Mouse (Mus musculus): Measurements from ENCODE around the gene Fbxl17.
A peak's percentile ranks its signal among the peaks of the same experiment; 100 is the strongest.

The Fbxl17 gene

DNA sequence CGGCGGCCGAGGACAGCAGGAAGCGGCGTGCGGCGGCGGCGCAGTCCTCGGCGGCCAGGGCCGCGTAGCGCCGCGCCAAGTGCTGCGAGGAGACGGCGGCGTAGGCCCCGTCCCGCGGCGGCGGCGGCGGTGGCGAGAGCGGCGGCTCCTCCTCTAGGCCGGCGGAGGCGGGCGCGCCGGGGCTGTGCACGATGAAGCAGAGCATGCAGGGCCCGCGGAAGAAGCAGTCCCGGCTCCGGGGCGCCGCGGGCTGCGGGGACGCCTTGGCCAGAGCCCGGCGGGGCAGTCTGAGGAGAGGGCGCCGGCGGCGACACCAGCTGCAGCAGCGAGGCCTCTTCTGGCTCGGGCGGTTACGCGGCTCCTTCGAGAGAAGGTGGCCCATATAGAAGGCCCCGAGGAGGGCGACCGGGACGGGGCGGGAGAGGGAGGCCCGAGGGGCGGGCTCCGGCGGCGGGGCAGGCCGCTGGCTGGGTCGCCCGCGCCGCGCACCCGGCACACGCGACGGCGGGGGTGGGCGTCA, at the start of gene Fbxl17:
Fbxl17 (minus strand) TSS at position 382 of the 520 bp plus-strand sequence.
- DNase-seq (ENCODE audit: low spot score in 2 of 2): peak; percentile 68 to 88

DNA sequence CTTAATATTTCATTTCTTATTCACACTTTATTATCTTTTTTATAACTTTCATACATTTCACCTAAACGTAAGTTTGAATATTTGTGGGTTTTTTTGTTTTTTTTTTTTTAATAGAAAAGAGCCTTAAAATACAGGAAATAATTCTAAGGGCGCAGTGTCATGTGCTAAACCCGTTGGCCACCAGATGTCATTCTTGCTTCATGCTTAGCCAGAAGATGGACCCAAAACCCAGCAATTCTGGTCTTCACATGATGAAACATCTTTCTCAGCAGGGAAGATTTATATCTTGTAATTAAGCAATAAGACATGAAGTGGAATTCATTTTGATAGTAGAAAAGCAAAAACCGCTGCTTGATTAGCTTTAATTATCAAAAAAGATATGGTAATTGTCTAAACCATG, 47.6 kb upstream of the Fbxl17 start:
- DNase-seq (ENCODE audit: low spot score in 2 of 2): no peak

DNA sequence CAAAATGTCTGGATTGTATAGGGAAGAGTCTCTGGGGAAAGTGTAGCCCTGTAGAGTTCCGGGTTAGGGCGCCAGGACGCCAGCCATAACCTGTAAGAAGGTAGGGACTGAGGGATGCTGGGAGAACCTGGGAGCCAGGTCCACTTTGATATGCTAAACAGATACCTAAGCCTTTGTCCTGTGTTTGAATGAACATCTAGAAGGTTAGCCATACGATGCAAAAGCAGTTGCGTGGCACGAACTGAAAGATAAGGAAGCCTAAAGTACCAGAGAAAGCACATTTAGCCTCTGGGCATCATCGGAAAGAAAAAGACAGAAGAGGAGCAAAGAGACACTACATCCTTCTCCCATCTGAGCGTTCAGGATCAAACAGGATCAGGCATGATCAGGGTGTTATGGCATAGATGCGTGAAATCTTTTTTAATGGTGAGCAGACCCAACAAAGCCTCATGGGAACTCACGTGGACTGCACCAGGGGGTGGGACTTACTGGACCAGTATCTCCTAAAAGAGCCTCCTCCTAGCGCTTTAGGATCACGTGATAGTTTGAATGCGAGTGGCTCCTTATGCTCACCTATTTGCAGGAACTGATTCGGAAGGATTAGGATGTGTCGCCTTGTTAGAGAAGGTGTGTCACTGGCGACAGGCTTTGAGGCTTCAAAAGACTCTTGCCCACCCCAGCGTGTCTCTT, 34.9 kb upstream of the Fbxl17 start:
- no peak for DNase-seq (ENCODE audit: low spot score in 2 of 2)

DNA sequence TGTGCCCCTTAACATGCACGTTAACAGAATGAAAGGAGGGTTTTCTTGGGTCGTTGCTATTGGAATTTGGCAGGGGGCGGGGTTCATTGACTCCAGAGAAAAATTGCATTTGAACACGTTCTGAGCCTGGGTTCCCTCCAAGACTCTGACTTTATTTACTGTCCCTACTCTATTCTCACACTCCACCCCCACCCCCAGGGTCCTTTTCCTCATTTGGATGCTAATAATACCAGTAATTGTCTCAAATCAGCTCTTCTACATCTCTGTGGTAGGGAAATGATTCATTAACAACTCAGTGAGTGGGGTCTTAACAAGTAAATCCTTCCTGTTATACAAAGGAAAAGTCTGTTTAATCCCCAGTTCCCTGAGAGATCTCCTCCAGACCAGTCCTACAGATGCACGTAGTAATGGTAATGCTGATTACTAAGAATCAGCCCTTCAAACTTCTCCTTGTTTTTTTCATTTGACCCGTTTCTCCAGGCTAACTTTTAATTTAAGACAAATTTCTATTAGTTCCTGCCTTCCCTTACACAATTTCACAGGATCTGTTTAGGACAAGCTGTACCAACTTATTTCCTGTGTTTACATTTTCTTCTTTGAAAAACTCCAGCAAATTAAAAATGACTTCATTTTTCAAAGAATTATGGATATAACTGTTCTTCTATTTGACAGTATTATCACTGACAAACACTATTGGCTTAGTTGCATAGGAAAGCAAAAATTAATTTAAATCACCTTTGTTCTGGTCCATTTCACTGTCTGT, 33.4 kb upstream of the Fbxl17 start:
- no peak for DNase-seq (ENCODE audit: low spot score in 2 of 2)

DNA sequence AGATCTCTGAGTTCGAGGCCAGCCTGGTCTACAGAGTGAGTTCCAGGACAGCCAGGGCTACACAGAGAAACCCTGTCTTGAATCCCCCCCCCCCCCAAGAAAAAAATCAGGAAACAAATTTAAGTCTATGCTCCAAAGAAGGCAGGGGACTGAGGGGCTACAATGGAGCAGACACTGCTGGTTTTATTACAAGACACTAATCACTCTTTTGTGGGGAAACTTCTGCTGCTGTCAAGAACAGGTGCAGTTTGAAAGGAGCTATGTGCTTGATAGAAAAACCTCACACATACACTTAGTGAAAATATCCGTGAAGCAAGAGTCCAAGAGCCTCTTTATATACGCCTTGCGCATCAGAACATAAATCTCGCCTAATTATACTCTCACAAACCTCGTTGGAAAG, 29.7 kb upstream of the Fbxl17 start:
- no peak for DNase-seq (ENCODE audit: low spot score in 2 of 2)

DNA sequence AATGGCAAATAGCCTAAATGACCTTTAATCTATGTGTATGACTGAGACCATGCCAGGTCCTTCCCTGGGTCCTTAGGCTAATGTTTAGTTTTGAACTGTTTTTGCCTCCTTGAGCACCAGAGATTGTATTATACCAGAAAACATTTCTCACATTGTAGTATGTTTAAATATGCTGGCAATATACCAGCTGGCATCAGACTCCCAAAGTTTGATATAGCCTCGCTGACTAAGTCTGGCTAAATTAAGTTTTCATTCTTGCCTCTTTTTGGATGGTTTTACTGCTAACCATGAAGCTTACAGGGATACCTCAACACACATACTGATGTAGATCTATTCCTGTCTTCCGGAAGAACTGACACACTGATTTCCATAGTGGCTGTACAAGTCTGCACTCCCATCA, 20.9 kb upstream of the Fbxl17 start:
- DNase-seq (ENCODE audit: low spot score in 2 of 2): no peak

DNA sequence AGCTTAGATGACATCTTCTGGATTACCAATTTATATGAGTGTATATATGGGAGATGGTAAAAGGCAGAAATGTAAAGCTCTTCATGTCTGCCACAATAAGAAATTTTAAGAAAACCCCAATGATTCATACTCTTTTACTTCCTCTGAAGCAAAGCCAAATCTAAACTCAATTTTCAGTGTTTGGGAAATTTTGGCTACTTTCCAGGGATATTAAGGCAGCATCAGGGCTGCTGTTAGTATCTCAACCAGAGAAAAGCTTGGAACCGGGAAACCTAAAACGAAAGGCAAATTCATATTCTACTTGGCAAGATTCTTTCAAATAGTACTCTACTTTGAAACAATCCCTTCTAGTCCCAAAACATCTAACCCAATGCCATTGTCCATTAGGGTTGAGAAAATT, 10.6 kb upstream of the Fbxl17 start:
- DNase-seq (ENCODE audit: low spot score in 2 of 2): no peak

DNA sequence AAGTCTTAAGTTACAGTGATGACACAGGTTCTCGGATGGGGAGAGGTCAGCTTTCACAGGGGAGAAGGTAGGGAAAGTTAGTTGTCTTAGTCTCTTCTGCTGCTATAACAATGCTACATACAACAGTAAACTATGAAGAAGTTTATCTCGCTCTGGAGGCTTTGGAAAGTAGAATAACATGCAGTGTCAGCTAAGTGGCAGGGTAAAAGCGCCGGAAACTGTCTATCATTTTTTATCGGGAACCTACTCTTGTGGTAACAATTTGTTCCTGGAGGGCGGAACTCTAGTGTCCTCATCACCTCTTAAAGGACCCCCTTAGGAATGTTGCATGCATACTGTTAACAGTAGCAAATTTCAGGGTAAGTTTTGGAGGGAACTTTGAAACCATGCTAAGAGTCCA, 1.3 kb upstream of the Fbxl17 start:
- DNase-seq (ENCODE audit: low spot score in 2 of 2): no peak

DNA sequence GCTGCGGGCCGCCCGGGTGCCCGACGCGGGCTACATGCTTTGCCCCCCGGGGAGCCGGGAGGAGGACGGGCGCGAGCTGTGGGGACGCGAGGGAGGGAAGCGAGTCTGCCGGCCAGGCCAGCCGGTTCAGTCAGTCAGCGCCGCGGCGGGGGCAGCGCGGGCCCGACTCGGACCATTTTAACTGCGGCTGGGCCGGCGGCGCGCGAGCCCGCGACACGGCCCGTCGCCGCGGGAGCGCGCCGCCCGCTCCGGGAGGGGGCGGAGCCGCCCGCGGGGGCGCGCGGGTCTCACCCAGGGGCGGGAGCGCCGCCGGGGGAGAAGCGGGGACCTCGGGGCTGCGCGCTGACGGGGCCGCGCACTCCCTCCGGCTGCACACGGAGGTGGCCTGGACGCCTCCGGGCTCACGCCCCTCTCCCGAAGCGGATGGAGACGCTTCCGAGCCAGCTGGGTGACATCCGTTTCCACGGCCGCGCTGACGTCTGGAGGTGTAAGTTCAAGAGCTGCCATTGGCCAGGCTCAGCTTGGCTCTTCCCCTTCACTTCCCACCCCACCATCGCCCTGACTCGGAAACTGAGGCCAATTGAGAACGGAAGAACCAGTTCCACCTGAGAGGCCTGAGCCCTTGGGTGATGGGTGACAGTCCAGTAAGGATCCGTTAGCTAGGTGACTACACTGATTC, 478 bp upstream of the Fbxl17 start:
- DNase-seq (ENCODE audit: low spot score in 2 of 2): peak; percentile 75 to 88

DNA sequence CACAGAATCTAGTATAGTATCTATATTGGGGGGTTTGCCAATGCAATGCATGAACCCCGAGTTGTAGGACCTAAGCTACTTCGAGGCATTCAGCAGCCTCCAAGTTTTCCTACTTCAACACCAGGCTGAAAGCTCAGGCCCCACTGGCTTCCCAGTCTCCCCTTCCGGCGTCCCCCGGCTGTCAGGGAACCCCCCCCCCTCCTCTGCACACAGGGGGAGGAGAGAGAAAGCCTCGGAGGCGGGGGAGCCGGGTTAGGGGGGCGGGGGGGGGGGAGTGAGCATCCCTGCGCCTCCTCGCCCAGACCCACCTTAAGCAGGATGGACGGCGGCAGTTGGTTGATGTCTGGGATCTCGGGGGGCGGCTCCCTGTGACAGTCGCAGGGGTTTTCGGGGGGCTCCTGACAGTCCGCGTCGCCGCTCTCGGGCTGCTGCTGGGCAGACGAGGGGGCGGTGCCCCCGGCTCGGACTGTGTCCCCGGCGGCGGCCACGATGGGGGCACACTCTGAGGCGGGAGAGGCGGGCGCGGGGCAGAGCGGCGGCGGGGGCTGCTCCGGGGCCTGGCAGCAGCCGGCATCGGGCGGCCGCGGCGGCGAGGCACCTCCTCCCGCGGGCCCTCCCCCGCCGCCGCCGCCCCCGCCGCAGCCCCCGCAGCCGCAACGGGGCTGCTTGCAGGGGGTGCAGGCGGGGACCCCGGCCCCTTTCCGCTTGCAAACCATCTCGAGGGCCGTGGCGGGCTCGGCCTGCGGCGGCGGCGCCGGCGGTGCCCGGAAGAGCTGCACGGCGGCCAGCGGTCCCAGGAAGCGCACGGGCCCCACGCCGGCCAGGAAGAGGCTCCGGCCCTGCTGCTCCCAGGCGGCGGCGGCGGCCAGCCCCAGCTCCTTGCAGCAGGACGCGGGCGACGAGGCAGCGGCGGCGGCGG, 841 bp downstream of the Fbxl17 start:
- peak; percentile 39 to 78 for DNase-seq (ENCODE audit: low spot score in 2 of 2)

DNA sequence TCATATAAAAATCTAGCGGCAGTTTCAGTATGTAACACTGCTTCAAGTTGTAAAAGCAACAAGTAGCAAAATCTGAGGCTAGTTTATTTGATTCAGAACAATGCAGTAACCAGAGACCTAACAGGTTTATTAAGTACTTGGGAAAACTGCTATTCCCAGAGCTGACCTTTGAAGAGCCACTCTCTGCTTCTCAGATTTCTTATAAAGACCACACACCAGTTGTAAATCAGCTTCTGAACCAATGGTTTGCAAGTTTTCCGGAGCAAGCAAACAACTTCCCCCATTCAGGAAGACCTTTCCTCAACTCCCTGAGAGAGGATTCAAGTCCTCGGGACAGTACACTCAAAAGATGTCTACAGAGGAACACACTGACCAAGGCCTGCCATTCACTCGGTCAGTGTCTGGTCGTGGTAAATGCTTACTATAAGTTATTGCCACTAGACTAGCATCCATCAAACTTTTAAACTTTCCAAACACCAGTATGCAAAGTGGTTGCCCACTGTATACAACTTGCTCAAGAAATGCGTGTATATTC, 1.6 kb downstream of the Fbxl17 start:
- peak in 1 of 2 experiments; percentile 55 for DNase-seq (ENCODE audit: low spot score in 2 of 2)

DNA sequence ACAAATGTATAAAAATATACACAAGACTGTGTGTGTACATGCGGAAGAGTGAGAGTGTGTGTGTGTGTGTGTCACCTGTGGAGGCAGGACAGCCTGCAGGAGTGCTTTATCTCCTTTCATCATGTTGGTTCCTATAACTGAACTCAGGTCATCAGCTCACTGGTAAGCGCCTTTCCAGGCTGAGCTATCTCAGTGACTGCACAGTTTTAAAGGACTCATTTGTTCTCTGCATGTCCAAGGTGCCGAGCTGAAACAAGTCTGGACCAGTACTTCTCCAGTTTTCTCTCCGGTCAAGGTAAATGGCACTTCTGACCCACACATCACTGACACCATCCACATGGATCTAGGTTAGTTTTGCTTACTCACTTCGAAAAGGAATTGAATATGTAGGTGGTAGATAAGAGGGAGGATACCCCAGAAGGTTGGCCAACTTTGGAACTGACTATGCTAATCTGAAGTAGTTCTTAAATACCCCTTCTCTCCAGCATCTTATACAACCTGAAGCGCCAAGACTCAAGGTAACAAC, 2.5 kb downstream of the Fbxl17 start:
- peak in 1 of 2 experiments; percentile 53 for DNase-seq (ENCODE audit: low spot score in 2 of 2)

DNA sequence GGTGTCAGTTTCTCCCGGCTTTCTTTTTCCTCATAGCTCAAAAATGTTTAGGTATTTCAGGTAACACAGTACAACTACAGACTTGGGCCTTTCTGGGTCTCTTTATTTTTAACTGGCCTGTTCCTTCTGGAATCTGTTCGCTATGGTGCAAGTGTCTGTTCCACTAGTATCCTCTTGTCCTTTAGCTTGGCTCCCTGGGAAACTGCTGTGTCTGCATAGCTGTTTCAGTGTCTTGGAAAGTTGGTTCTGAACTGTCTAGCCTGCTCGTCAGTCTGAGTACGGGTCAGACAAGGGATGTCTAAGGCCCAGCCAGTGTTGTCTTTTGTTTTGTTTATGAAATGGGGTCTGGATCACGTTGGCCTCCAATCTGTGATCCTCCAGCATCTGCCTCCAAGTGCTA, 3.7 kb downstream of the Fbxl17 start:
- peak in 1 of 2 experiments; percentile 31 for DNase-seq (ENCODE audit: low spot score in 2 of 2)

DNA sequence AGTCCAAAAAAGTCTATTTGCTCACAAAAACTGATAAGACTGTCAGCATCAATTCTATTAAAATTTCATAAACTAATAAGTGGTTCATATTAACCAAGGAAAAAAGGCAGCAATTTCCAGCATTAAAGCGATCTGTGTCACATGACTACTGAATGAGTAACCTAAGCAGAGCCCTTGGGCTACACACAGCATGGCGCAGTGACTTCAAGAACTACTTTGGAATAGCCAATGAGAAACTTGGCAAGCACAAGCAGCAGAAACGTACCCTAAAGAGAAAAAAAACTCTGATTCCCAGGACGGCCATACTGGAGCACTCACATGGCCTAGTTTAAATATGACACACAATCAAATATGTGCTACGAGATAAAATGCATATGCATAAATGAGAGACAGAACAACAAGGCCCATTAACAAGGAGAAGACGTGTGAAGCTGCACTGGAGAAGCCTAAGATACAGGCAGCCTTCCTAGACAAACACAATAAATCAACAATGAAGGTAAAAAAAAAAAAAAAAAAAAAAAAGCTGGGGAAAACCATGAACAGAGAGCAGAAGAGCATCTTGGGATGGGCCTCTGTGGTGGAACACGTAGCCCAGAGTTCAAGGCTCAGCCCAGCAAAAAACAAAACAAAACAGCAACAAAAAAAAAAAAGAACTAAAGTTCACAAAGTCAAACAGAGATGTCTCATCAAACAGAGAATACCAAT, 5.8 kb downstream of the Fbxl17 start:
- DNase-seq (ENCODE audit: low spot score in 2 of 2): no peak

DNA sequence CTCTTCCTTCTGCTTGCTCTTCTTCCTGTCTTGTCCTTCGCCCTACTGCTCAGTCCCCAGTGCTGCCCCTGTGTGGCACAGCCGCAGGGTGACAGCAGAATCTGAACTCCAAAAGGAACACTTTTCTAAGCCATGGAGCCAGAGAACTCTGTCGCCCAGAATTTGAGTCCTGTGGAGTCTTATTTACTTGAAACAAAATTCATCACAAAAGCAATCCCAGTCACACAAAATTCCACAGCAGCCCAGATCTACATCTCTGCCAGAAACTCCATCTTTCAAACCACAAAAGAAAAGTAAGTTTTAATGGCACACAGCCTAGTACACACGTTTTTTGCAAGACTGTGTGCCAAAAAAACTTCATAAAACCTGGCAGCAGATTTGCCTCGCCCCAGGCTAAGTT, 6.5 kb downstream of the Fbxl17 start:
- DNase-seq (ENCODE audit: low spot score in 2 of 2): peak in 1 of 2 experiments; percentile 15

DNA sequence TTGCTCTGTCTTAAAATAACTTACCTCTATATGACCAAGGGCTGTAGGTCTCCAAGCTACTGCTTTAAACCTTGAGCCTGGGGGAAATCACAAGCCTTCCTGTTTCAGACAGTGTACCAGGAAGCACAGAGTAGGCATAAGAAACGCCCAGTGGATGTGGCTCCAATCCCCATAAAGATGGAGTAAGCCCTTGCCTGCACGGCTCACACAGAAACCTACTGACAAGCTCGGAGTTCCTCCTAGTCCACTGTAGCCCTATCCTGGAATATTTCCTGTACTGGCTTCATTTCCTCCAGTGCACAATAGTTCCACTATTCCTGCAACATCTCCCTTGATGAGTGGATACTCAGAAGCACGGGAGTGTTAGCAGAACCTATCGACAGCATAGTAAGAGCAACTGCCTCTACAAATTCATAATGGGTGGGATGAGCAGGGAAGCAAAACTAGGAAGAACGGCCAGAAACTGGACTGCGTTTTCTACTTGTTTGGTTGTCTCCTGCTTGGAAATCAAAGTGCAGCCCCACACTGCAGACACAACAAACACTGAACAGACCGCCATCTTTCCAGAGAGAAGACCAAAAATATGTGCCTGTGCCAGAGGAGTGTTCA, 7.0 kb downstream of the Fbxl17 start:
- no peak for DNase-seq (ENCODE audit: low spot score in 2 of 2)

DNA sequence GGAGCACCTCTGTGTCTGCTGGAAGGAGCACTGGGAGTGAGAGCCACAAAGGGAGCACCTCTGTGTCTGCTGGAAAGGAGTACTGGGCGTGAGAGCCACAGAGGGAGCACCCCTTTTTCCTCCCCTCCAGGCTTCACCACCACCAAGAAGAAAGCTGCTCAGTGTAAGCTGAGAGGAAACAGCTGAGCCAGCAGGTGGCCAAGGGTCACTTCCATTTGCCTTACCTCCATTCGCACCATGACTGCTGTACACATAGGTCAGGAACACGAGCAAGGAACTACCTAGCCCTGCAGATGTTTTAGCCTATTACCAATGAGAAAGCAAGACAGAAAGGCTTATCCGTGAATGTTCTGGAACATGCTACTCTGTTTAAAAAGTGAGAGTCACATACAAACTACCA, 10.3 kb downstream of the Fbxl17 start:
- peak in 1 of 2 experiments; percentile 47 for DNase-seq (ENCODE audit: low spot score in 2 of 2)

DNA sequence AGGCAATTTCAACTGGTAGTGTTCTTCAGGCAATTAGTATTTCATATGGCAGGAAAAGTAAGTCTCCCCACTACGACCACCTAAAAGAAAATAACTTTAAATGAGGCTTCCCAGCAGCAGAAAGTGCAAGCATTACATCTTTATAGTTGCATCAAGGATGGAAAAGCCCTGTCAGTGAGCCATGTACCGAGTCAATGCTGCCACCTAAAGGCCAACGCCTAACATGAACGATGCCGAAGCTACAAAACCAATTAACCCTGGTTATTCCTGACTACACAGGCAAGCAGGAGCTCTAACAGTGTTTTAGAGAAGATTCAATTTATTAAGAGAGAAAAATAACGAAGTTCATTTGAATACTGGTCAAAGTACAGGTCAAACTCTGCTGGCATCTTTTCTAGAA, 32.0 kb downstream of the Fbxl17 start:
- DNase-seq (ENCODE audit: low spot score in 2 of 2): peak; percentile 45 to 69

DNA sequence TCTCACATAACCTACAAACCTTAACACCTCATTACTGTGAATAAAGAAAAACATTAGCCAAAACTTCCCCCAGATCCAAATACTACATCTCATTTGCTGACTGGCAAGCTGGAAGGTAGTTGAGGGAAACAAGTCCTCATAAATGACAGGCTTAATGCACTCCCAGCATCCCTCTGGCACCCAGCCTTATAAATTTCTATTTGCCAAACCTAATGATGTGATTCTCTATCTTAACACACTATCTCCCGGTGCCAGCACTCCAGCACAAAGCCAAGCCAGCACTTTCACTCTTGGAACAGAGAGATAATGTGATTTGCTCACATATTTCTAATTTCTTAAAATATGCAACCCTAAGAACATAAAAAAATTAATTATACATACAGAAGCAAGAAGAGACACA, 34.6 kb downstream of the Fbxl17 start:
- DNase-seq (ENCODE audit: low spot score in 2 of 2): no peak

DNA sequence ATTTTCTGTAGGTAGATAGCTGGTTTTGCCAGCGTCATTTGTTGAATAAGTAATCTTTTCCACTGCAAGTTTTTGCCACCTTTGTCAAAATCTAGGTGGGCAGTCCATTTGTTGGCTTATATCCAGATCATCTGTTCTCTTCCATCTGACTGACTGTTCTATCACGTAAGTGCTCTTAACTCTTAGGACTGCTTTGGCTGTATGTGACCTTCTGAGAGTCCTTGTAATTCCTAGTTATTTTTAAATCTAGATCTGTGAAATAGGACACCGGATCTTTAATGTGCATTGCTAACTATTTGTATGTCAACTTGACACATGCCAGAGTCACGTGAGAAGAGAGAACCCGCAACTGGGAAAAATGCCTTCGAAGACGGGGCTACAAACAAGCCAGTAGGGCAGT, 37.3 kb downstream of the Fbxl17 start:
- no peak for DNase-seq (ENCODE audit: low spot score in 2 of 2)
